Mouse (Mus musculus) stomach, postnatal 0 days (tissue): ENCODE data around the gene Cilp2.

ENCODE experiments used
- CTCF ChIP-seq: IDR thresholded peaks from 2 replicates; pipeline ENCODE4 v1.5.1; 2016; ENCODE audit warnings: antibody characterized with exemption, low read depth, mild to moderate bottlenecking, moderate library complexity
- EP300 ChIP-seq: optimal IDR thresholded peaks from 2 replicates; pipeline ENCODE3; 2016; ENCODE audit warnings: antibody characterized with exemption

DNA sequence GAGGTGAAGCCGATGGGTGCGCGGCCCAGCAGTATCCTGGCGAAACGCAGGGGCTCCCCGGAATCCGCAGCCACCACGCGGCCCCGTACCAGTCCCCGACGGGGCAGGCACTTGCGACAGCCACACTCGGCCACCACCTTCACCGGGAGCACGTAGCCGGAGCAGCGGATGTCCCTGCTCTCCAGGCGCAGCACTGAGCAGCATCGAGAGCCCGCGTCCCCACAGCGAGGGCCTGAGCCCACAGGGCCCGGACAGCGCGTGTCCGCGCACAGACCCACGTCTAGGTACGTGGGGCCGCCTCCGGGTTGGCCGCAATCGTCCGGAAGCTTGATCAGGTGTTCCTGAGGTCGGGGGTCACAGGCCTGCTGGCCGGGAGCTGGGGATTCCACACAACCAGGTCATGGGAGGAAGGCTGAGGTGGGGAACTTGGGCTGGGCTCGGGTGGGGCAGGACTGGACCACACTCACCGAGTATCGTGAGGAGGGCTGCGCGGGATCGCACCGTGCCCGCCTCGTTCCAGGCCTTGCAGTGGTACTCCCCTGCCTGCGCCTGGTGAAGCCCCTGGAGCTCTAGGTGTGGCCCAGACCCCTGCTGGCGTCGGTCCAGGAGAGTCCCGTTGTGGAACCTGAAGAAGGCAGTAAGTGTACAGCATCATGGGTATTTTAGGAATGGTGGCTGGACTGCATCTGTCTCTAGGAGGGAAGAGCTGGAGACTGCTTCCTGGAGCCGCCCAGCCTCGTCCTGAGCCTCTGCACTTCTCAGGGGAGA, 4.5 kb downstream of the Cilp2 start:
- TF ChIP-seq CTCF (no peak), EP300 (no peak)
